Mouse (Mus musculus) forebrain, embryonic 14.5 days (tissue): ENCODE data around the gene Pon2. TPM values are rescaled to one million over a fixed set of nuclear protein-coding genes. Genes with fewer than 3 reads are reported as not detected.

Source experiments
- ATAC-seq: fragments of 200-750 bp; cut with Nextera tagmentation; 2 replicates; pipeline ENCODE4 v1.8.0; 2017; ENCODE audit warnings: mild to moderate bottlenecking, moderate library complexity
- DNase-seq: peaks from one replicate; pipeline ENCODE4 v3.0.0-alpha.2; 2015; ENCODE audit warnings: low spot score
- H3K27ac ChIP-seq: fragments of 300-500 bp; sonication (generic); 2 replicates; pipeline ENCODE4 v1.5.1; 2014; ENCODE audit warnings: low read depth, mild to moderate bottlenecking, control low read depth, low read length, moderate library complexity
- H3K27me3 ChIP-seq: fragments of 300-500 bp; sonication (generic); replicated peaks from 2 replicates; pipeline ENCODE4 v1.6.1; 2014; ENCODE audit warnings: low read length, control low read depth, mixed read lengths; ENCODE audit not compliant: control insufficient read depth, insufficient read depth
- H3K36me3 ChIP-seq: fragments of 300-500 bp; sonication (generic); 2 replicates; pipeline ENCODE4 v1.6.1; 2014; ENCODE audit warnings: low read length, control low read depth; ENCODE audit not compliant: control insufficient read depth, insufficient read depth
- H3K4me1 ChIP-seq: fragments of 300-500 bp; sonication (generic); 2 replicates; pipeline ENCODE4 v1.6.1; 2014; ENCODE audit warnings: antibody characterized with exemption, low read length, control low read depth; ENCODE audit not compliant: control insufficient read depth, insufficient read depth
- H3K4me2 ChIP-seq: fragments of 300-500 bp; sonication (generic); 2 replicates; pipeline ENCODE4 v1.6.1; 2014; ENCODE audit warnings: mild to moderate bottlenecking, control low read depth, low read length
- H3K4me3 ChIP-seq: fragments of 300-500 bp; sonication (generic); 2 replicates; pipeline ENCODE4 v1.5.1; 2014; ENCODE audit warnings: low read depth, low read length, control low read depth
- H3K9ac ChIP-seq: fragments of 300-500 bp; sonication (generic); 2 replicates; pipeline ENCODE4 v1.6.1; 2014; ENCODE audit warnings: mild to moderate bottlenecking, low read length, control low read depth, moderate library complexity
- H3K9me3 ChIP-seq: fragments of 300-500 bp; sonication (generic); replicated peaks from 2 replicates; pipeline ENCODE4 v1.6.1; 2016; ENCODE audit warnings: low read length, control low read depth, mixed read lengths; ENCODE audit not compliant: control insufficient read depth
- WGBS: fragments of 180-500 bp; shearing (Covaris S2); extraction: QIAGEN DNeasy Blood & Tissue Kit; methylation state at CpG from one replicate; pipeline ENCODE4 v1.1.7; 2014; 5-methylcytosine and 5-hydroxymethylcytosine counted together
- polyA plus RNA-seq: library from polyadenylated mRNA; unstranded; fragments of >200 nt; fragmentation: Nextera tagmentation; extraction: Ambion mirVana; gene quantifications from 2 replicates; pipeline ENCODE4 v1.2.1, GENCODE M21; 2014

Gene Pon2
- polyA plus RNA-seq, 1 experiment from 2014 or later = 11.7 TPM

DNA sequence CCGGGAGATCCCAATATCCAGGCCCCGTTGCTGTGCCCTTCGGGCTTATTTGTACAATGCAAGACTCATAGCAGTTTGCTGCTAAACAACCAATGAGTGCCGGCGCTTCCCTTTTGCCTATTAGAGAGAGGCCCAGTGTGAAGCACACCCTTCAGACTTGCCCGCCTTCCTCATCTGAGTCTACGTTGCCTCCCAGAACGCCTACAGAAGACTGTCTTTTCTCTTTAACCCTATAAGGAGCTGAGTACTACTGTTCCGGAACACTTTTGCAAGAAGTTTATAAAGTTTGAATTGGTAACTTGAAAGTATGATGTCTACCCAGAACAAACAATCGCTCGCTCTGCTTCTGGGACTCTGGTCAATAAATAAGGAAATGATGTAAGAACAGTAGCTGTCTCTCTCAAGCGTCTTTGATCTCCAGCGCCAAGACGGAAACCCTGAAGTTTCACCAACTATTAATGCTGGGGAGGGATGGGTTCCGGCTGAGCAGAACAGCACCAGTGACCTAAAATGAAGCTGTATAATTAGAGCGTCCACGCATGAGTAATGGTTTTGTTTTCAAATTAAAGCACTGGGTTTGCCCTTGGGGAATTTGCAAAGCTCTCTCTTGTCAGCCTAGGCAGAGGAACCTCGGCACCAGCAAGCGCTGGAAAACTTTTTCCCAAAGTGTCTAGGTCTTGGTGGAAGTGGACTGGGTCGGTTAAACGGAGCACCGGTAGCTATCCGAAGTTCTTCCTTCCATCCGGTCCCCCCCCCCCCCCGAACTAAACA, 749 bp downstream of the Pon2 start:
- Histone ChIP-seq H3K27me3 (no peaks in the 10 kb centered on the region), H3K27ac (peak overlapping the region; percentile 80), H3K4me1 (0 out of 2 replicates have a peak, but pooled peaks cover 4% of the 10 kb centered on the region), H3K36me3 (no peaks in the 10 kb centered on the region), H3K9me3 (no peaks in the 10 kb centered on the region), H3K4me2 (peak overlapping the region; percentile 88), H3K4me3 (peak overlapping the region; percentile 57), H3K9ac (peak overlapping the region; percentile 71)
- DNase-seq (peak; percentile 75), ATAC-seq (peak; percentile 78)
- WGBS = under 1% methylated on average over 22 of the region's 25 CpGs

DNA sequence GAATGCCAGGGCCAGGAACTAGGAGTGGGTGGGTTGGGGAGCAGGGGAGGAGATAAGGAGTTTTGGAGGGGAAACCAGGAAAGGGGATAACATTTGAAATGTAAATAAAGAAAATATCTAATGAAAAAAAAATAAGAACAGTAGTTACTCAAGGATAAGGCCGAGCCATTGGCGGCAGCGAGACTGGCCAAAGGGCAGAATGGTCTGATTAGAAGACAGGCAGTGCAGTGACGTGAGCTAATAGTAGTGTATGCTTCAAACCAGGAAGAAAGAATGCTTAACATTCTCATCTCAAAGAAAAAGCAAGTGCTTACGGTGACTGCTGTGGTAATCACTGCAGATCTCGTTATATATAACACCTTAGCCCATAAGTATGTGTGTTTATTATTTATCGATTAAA, 2.2 kb downstream of the Pon2 start:
- Histone ChIP-seq H3K9me3 (no peaks in the 10 kb centered on the region), H3K4me1 (0 out of 2 replicates have a peak, but pooled peaks cover 4% of the 10 kb centered on the region), H3K9ac (no peak overlapping the region), H3K27ac (no peak overlapping the region), H3K27me3 (no peaks in the 10 kb centered on the region), H3K36me3 (no peaks in the 10 kb centered on the region), H3K4me2 (no peak overlapping the region), H3K4me3 (no peak overlapping the region)
- DNase-seq (no peak), ATAC-seq (no peak)
- WGBS = 89% methylated on average over 7 of the region's 7 CpGs

DNA sequence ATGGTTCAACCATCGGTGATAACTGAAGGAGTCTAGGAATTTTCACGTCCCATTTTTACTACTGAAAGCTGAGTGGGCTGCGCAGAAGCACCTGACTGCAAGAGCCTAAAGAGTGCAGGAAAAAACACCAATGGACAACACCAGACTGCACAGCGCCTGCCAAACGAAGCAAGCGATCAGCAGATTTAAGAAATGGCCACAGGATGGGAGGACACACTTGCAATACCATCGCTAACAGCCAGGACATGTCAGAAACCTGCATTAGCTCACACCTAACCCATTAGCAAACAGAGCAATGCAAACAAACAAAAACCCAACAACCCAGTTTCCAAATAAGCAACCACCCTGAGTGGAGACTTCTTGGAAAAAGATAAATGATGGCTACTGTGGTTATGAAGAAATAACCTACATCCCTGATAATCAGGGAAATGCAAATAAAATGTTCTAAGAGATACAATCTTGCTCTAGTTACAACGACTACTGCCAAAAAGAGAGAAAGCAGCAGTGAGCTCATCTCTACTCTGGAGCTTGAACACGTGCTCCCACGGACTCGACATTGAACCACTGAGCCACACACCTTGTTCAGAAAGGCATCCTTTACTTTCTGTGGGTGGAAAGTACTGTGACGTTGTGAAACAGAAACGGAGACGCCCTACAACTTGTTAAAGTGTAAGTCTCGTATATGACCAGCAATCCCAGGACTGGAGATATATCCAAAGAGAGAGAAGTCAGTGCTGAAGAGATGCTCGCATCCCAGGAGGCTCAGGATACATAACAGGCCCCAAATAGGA, 3.4 kb downstream of the Pon2 start:
- DNase-seq = no peak
- Histone ChIP-seq H3K4me1 (0 out of 2 replicates have a peak, but pooled peaks cover 4% of the 10 kb centered on the region), H3K9me3 (no peaks in the 10 kb centered on the region), H3K9ac (no peak overlapping the region), H3K4me2 (no peak overlapping the region), H3K27me3 (no peaks in the 10 kb centered on the region), H3K36me3 (no peaks in the 10 kb centered on the region), H3K27ac (no peak overlapping the region), H3K4me3 (no peak overlapping the region)
- WGBS = 95% methylated on average over 16 of the region's 16 CpGs
- ATAC-seq = no peak

- Histone ChIP-seq H3K4me3 (no peak overlapping the region), H3K36me3 (no peaks in the 10 kb centered on the region), H3K27ac (no peak overlapping the region), H3K27me3 (no peaks in the 10 kb centered on the region), H3K9ac (no peak overlapping the region), H3K9me3 (no peaks in the 10 kb centered on the region), H3K4me1 (0 out of 2 replicates have a peak, but pooled peaks cover 4% of the 10 kb centered on the region), H3K4me2 (no peak overlapping the region)
- WGBS = 83% methylated on average over 5 of the region's 5 CpGs
- ATAC-seq (no peak), DNase-seq (no peak)
These were observed 5.4 kb downstream of the Pon2 start for GRCm38 (mm10) chr6:5292841-5293240.

GRCm38 (mm10) chr6:5291450-5291849, 6.8 kb downstream of the Pon2 start:
- H3K36me3 ChIP-seq = no peaks in the 10 kb centered on the region
- H3K4me1 ChIP-seq = no peaks in the 10 kb centered on the region
- H3K4me2 ChIP-seq = no peak overlapping the region
- H3K27ac ChIP-seq = no peak overlapping the region
- WGBS = 75% methylated on average over 4 of the region's 4 CpGs
- no peak overlapping the region for H3K4me3 ChIP-seq
- H3K9me3 ChIP-seq = no peaks in the 10 kb centered on the region
- H3K9ac ChIP-seq = no peak overlapping the region
- H3K27me3 ChIP-seq = no peaks in the 10 kb centered on the region
- no peak for DNase-seq
- no peak for ATAC-seq

DNA sequence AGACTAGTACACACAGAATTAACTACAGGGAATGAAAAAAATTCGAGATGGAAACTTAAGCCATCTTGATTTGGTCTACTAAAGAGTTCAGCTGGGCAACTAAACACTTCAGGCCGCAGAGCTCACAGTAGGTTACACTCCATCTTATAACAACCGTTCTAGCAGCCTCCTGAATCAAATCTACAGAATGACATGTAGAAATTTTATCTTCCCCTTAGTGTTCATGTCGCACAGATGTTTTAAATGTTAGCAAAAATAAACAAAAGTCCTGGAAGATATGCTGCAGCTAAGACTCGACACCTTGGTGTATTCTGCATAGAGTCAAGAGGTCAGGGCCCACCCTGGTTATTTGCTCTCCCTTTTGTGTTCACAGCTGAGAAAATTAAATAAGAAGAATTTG, 10.3 kb downstream of the Pon2 start:
- 89% methylated on average over 5 of the region's 5 CpGs for WGBS
- H3K4me2 ChIP-seq = no peak overlapping the region
- no peaks in the 10 kb centered on the region for H3K9me3 ChIP-seq
- no peak overlapping the region for H3K4me3 ChIP-seq
- H3K9ac ChIP-seq = no peak overlapping the region
- H3K27me3 ChIP-seq = no peaks in the 10 kb centered on the region
- DNase-seq (no peak), ATAC-seq (no peak)
- no peaks in the 10 kb centered on the region for H3K4me1 ChIP-seq
- no peak overlapping the region for H3K27ac ChIP-seq
- no peaks in the 10 kb centered on the region for H3K36me3 ChIP-seq

DNA sequence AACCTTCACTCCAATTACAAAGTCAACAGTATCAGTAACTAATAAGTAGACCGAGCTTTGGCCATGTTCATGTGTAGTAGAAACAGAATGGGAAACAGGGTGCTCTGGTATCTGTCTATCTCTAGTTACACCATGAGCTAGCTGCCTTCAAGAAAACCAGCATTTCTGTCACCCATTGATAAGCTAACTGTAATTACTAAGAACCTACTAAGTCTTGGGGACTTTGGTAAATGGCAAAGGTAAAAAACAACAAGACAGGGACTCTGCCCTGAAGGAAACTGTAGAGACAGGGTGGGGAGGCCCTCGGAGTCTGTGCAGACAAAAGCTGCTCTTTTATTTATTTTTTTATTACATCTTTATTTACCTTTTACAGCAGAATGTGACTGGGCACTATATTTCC, 10.9 kb downstream of the Pon2 start:
- Histone ChIP-seq H3K4me2 (no peak overlapping the region), H3K9me3 (no peaks in the 10 kb centered on the region), H3K36me3 (no peaks in the 10 kb centered on the region), H3K4me3 (no peak overlapping the region), H3K27ac (no peak overlapping the region), H3K4me1 (no peaks in the 10 kb centered on the region), H3K27me3 (no peaks in the 10 kb centered on the region), H3K9ac (no peak overlapping the region)
- WGBS = 90% methylated on average over 2 of the region's 2 CpGs
- ATAC-seq = no peak
- no peak for DNase-seq

GRCm38 (mm10) chr6:5282418-5282817, 15.8 kb downstream of the Pon2 start:
- Histone ChIP-seq H3K36me3 (no peaks in the 10 kb centered on the region), H3K4me3 (no peak overlapping the region), H3K4me1 (no peaks in the 10 kb centered on the region), H3K9me3 (no peaks in the 10 kb centered on the region), H3K4me2 (no peak overlapping the region), H3K27me3 (no peaks in the 10 kb centered on the region), H3K27ac (no peak overlapping the region), H3K9ac (no peak overlapping the region)
- 56% methylated on average over 7 of the region's 7 CpGs for WGBS
- ATAC-seq = 0 out of 2 replicates have a peak, but pooled peaks have one; percentile 23
- DNase-seq = peak; percentile 23
